Mouse (Mus musculus) MEL (cell line): ENCODE measurements around the gene Emg1.

Source experiments
- CHD1 ChIP-seq: IDR thresholded peaks from 2 replicates; pipeline ENCODE4 v1.6.1; 2012; ENCODE audit warnings: low read depth, mild to moderate bottlenecking, inconsistent platforms, low read length, improper control_type of control experiment
- CTCF ChIP-seq, 3 experiments: IDR thresholded peaks in 2 of 3; conservative IDR thresholded peaks in 1 of 3; 2 replicates each; pipeline ENCODE4 v1.5.1; 2011 to 2012; ENCODE audit warnings: low read length in 3 of 3, low read depth in 2 of 3, mild to moderate bottlenecking in 2 of 3, improper control_type of control experiment in 1 of 3, inconsistent platforms in 1 of 3, mixed read lengths in 1 of 3, moderate library complexity in 1 of 3; ENCODE audit not compliant: control insufficient read depth in 1 of 3, insufficient read depth in 1 of 3, poor library complexity in 1 of 3, severe bottlenecking in 1 of 3
- EP300 ChIP-seq, 2 experiments: IDR thresholded peaks; 2 replicates each; pipeline ENCODE4 v1.6.1; 2011; ENCODE audit warnings: improper control_type of control experiment in 2 of 2, low read length in 2 of 2, low read depth in 1 of 2, mild to moderate bottlenecking in 1 of 2
- MAFK ChIP-seq: IDR thresholded peaks from 2 replicates; pipeline ENCODE4 v1.6.1; 2011; ENCODE audit warnings: low read depth, mild to moderate bottlenecking, low read length, improper control_type of control experiment, borderline replicate concordance
- MAZ ChIP-seq: IDR thresholded peaks from 2 replicates; pipeline ENCODE4 v1.6.1; 2012; ENCODE audit warnings: low read depth, mild to moderate bottlenecking, inconsistent platforms, low read length, improper control_type of control experiment
- POLR2A ChIP-seq, 2 experiments: IDR thresholded peaks; 2 replicates each; pipeline ENCODE4 v1.6.1; 2011 to 2012; ENCODE audit warnings: low read length in 2 of 2, mild to moderate bottlenecking in 2 of 2, control low read depth in 1 of 2, improper control_type of control experiment in 1 of 2, low read depth in 1 of 2, moderate library complexity in 1 of 2; ENCODE audit not compliant: control insufficient read depth in 1 of 2, insufficient read depth in 1 of 2, poor library complexity in 1 of 2
- POLR2AphosphoS5 ChIP-seq: IDR thresholded peaks from 2 replicates; pipeline ENCODE4 v1.6.1; 2012; ENCODE audit warnings: low read depth, borderline replicate concordance, mild to moderate bottlenecking, inconsistent platforms, low read length, moderate library complexity, mixed read lengths
- RAD21 ChIP-seq: IDR thresholded peaks from 2 replicates; pipeline ENCODE4 v1.6.1; 2011; ENCODE audit warnings: mild to moderate bottlenecking, low read depth, low read length, improper control_type of control experiment
- TAL1 ChIP-seq: IDR thresholded peaks from 2 replicates; pipeline ENCODE4 v1.6.1; 2012; ENCODE audit warnings: mild to moderate bottlenecking, inconsistent platforms, low read length, moderate library complexity, mixed read lengths
- TCF12 ChIP-seq: IDR thresholded peaks from 2 replicates; pipeline ENCODE4 v1.6.1; 2014; ENCODE audit warnings: low read depth, mild to moderate bottlenecking, inconsistent platforms, low read length, improper control_type of control experiment, moderate library complexity
- UBTF ChIP-seq: IDR thresholded peaks from 2 replicates; pipeline ENCODE4 v1.6.1; 2012; ENCODE audit warnings: low read depth, mild to moderate bottlenecking, inconsistent platforms, low read length, improper control_type of control experiment, moderate library complexity, borderline replicate concordance; ENCODE audit not compliant: insufficient read depth
- USF1 ChIP-seq: IDR thresholded peaks from 2 replicates; pipeline ENCODE4 v1.6.1; 2014; ENCODE audit warnings: low read depth, mild to moderate bottlenecking, inconsistent platforms, low read length, improper control_type of control experiment, moderate library complexity
- ZMIZ1 ChIP-seq: IDR thresholded peaks from 2 replicates; pipeline ENCODE4 v1.6.1; 2012; ENCODE audit warnings: low read depth, mild to moderate bottlenecking, inconsistent platforms, low read length, improper control_type of control experiment, moderate library complexity

GRCm38 (mm10) chr6:124701338-124701737 is 10.6 kb downstream of the Emg1 start:
- TF ChIP-seq POLR2AphosphoS5: no peak
- TF ChIP-seq TCF12: no peak
- no peak for TF ChIP-seq ZMIZ1
- no peak for TF ChIP-seq EP300 (IDR thresholded peaks at IDR 0.05; ENCODE audit: low read depth in 1 of 2, low read length in 2 of 2)
- no peak; a peak in 1 of 4 replicates for TF ChIP-seq POLR2A (IDR thresholded peaks at IDR 0.05; ENCODE audit: control insufficient read depth in 1 of 2, insufficient read depth in 1 of 2, low read depth in 1 of 2, low read length in 2 of 2, poor library complexity in 1 of 2)
- no peak for TF ChIP-seq MAZ
- no peak; the same call in 1 of the 2 replicates for TF ChIP-seq RAD21
- no peak for TF ChIP-seq USF1
- TF ChIP-seq UBTF: no peak
- TF ChIP-seq CTCF (IDR thresholded peaks at IDR 0.05 in 2 of 3, conservative IDR thresholded peaks at IDR 0.05 in 1 of 3; ENCODE audit: control insufficient read depth in 1 of 3, insufficient read depth in 1 of 3, low read depth in 2 of 3, low read length in 3 of 3, poor library complexity in 1 of 3, severe bottlenecking in 1 of 3): peak in 2 of 3 experiments; percentile 13 to 36; a peak in 3 of 6 replicates
- TF ChIP-seq MAFK: no peak
- no peak for TF ChIP-seq CHD1
- TF ChIP-seq TAL1: no peak
